Mouse (Mus musculus) kidney, embryonic 16.5 days (tissue): ENCODE measurements at regions not wholly inside any gene's neighbourhood (a gene's known extent, or its start where the extent isn't known, plus 50 kb on each side); places are given as distances from the start of the nearest gene placed in this dataset.

Source experiments
- ATAC-seq: fragments of 200-750 bp; cut with Nextera tagmentation; 2 replicates; pipeline ENCODE4 v1.8.0; 2017; ENCODE audit warnings: moderate TSS enrichment; ENCODE audit not compliant: low FRiP score, low TSS enrichment
- H3K27ac ChIP-seq: fragments of 300-500 bp; sonication (generic); 2 replicates; pipeline ENCODE4 v1.5.1; 2014; ENCODE audit warnings: low read length
- H3K27me3 ChIP-seq: fragments of 300-500 bp; sonication (generic); 2 replicates; pipeline ENCODE4 v1.6.1; 2014; ENCODE audit warnings: low read length, control low read depth, mixed read lengths; ENCODE audit not compliant: insufficient read depth
- H3K36me3 ChIP-seq: fragments of 300-500 bp; sonication (generic); 2 replicates; pipeline ENCODE4 v1.6.1; 2014; ENCODE audit warnings: low read length, control low read depth, mixed read lengths; ENCODE audit not compliant: insufficient read depth
- H3K4me1 ChIP-seq: fragments of 300-500 bp; sonication (generic); 2 replicates; pipeline ENCODE4 v1.6.1; 2014; ENCODE audit warnings: low read length, control low read depth, mixed read lengths; ENCODE audit not compliant: insufficient read depth
- H3K4me2 ChIP-seq: fragments of 300-500 bp; sonication (generic); replicated peaks from 2 replicates; pipeline ENCODE4 v1.6.1; 2014; ENCODE audit warnings: low read depth, low read length
- H3K4me3 ChIP-seq: fragments of 300-500 bp; sonication (generic); 2 replicates; pipeline ENCODE4 v1.5.1; 2014; ENCODE audit warnings: mild to moderate bottlenecking, low read length
- H3K9ac ChIP-seq: fragments of 300-500 bp; sonication (generic); replicated peaks from 2 replicates; pipeline ENCODE4 v1.6.1; 2014; ENCODE audit warnings: low read length
- H3K9me3 ChIP-seq: fragments of 300-500 bp; sonication (generic); 2 replicates; pipeline ENCODE4 v1.6.1; 2016; ENCODE audit warnings: low read length, control low read depth
- whole genome bisulfite sequencing: fragments of 180-500 bp; shearing (Covaris S2); extraction: QIAGEN DNeasy Blood & Tissue Kit; methylation state at CpG from one replicate; pipeline ENCODE4 v1.1.7; 2014; 5-methylcytosine and 5-hydroxymethylcytosine counted together

- ATAC-seq: peak; percentile 76; the same call in 1 of the 2 replicates
- Histone ChIP-seq H3K4me1 (no peaks in the 10 kb centered on the region), H3K9ac (no peak overlapping the region), H3K9me3 (no peaks in the 10 kb centered on the region), H3K4me2 (no peak overlapping the region), H3K27me3 (no peaks in the 10 kb centered on the region), H3K27ac (no peak overlapping the region), H3K36me3 (no peaks in the 10 kb centered on the region), H3K4me3 (no peak overlapping the region)
- WGBS: 45% methylated on average over 8 of the region's 8 CpGs
Observed at GRCm38 (mm10) chr15:7508535-7508934, 110.3 kb upstream of the Egflam start.

- peak; percentile 76 for ATAC-seq
- 65% methylated on average over 13 of the region's 13 CpGs for WGBS
Observed at GRCm38 (mm10) chr15:7514743-7515273, 116.6 kb upstream of the Egflam start.

DNA sequence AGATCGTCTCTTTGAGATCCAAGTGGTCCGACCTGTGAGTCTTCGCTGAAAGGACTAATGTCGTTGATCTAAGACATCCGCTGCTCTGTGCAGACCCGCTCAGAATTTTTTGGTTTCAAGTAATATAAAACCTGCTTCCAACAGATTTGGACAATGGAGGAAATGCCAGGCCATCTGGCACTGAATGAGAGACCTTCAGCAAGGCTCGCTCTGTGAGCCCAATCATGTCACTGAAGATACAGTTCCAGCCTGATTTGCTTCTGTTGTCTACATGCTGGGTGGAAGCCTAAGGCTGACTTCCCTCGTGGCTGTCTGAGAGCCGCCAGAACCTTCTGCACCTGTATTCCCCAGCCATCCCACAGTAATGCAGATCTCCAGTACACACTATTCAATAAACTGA lies 123.4 kb upstream of the Egflam start:
- H3K27ac ChIP-seq: 0 out of 2 replicates have a peak overlapping the region, but pooled peaks have one; percentile 4
- peaks cover 3% of the 10 kb centered on the region; the same call in 1 of the 2 replicates for H3K4me1 ChIP-seq
- no peaks in the 10 kb centered on the region for H3K36me3 ChIP-seq
- ATAC-seq: no peak
- no peak overlapping the region for H3K9ac ChIP-seq
- H3K27me3 ChIP-seq: no peaks in the 10 kb centered on the region
- no peak overlapping the region for H3K4me3 ChIP-seq
- 48% methylated on average over 9 of the region's 9 CpGs for WGBS
- H3K4me2 ChIP-seq: no peak overlapping the region
- H3K9me3 ChIP-seq: no peaks in the 10 kb centered on the region

More at GRCm38 (mm10) chr15:7514743-7515273, 116.6 kb upstream of the Egflam start:
- Histone ChIP-seq H3K4me1 (no peaks in the 10 kb centered on the region), H3K27me3 (no peaks in the 10 kb centered on the region), H3K9me3 (no peaks in the 10 kb centered on the region), H3K9ac (no peak overlapping the region), H3K27ac (no peak overlapping the region), H3K4me3 (no peak overlapping the region), H3K36me3 (no peaks in the 10 kb centered on the region), H3K4me2 (no peak overlapping the region)

DNA sequence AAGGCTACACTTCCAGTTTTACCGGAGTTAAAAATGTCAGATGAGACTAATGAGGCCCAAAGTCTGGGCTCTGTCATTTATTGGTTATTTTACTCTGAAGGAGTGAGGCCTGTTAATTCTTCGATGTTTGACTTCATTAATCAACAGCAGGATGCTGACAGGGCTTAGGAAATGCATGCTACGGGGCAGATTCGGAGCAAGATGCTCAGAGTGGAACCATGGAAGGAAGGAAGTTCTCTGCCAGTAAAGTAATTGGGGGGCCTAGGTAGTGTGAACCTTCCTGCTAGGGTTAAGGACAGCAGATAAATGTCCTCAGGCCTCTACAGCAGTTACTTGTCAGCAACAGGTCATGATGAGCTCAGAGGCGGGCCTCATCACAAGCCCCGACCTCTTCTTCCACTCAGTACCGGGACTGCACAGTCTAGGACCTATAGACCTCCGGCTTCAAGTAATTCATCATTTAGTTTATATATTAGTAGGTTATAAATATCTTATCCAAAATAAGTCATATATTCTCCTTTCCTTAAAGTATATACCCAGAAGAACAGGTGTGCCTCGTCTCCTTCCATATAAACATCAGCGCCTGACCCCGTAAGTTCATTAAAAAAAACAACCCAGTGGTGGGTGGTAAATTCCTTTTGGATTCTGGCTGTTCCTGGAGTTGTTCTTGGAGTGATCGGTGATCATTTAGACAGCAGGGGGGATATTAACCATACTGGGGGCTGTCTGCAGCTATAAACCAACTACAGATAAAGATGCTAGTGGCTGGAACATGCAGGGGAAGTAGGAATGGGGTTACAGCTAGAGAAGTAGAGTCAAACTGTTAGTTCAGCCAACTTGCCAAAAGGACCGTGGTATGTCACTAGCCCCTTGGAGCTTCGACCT lies 124.9 kb upstream of the Egflam start:
- Histone ChIP-seq H3K27ac (peak overlapping the region; percentile 13; the same call in 1 of the 2 replicates), H3K4me2 (no peak overlapping the region), H3K9me3 (no peaks in the 10 kb centered on the region), H3K4me1 (peaks cover 3% of the 10 kb centered on the region; the same call in 1 of the 2 replicates), H3K4me3 (no peak overlapping the region), H3K36me3 (no peaks in the 10 kb centered on the region), H3K9ac (no peak overlapping the region), H3K27me3 (no peaks in the 10 kb centered on the region)
- peak; percentile 88 for ATAC-seq
- WGBS: 41% methylated on average over 14 of the region's 14 CpGs

- Histone ChIP-seq H3K4me2 (no peak overlapping the region; the same call in 1 of the 2 replicates), H3K27me3 (no peaks in the 10 kb centered on the region), H3K4me3 (no peak overlapping the region), H3K9ac (no peak overlapping the region), H3K36me3 (no peaks in the 10 kb centered on the region), H3K9me3 (no peaks in the 10 kb centered on the region), H3K4me1 (peaks cover 9% of the 10 kb centered on the region), H3K27ac (peak overlapping the region; percentile 75)
- ATAC-seq: peak; percentile 67; the same call in 1 of the 2 replicates
- whole genome bisulfite sequencing: 9% methylated on average over 5 of the region's 5 CpGs
Observed at GRCm38 (mm10) chr15:7530959-7531588, 132.9 kb upstream of the Egflam start.

DNA sequence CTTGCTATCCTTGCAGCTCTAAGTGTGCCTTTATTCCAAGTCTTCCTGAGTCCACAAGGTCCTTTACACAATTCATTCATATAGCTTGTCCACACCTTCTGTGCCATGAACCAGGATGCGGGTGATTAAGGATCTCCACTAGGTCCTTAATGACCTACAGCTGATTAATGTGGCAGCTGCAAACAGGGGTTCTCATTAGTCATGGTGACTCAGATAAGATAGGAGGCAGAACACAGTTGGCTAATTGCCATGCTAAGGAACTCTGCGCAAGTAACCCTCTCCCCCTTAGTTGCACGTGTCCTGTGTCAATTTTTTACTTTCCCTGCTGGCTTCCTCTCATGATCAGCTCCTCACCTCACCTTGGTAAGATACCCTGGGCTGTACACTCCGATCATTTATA lies 139.7 kb upstream of the Egflam start:
- no peaks in the 10 kb centered on the region for H3K4me1 ChIP-seq
- no peak overlapping the region for H3K4me2 ChIP-seq
- no peaks in the 10 kb centered on the region for H3K27me3 ChIP-seq
- ATAC-seq: no peak
- no peaks in the 10 kb centered on the region for H3K9me3 ChIP-seq
- H3K36me3 ChIP-seq: no peaks in the 10 kb centered on the region
- no peak overlapping the region for H3K4me3 ChIP-seq
- H3K9ac ChIP-seq: no peak overlapping the region
- no peak overlapping the region for H3K27ac ChIP-seq
- 54% methylated on average over 4 of the region's 4 CpGs for WGBS

DNA sequence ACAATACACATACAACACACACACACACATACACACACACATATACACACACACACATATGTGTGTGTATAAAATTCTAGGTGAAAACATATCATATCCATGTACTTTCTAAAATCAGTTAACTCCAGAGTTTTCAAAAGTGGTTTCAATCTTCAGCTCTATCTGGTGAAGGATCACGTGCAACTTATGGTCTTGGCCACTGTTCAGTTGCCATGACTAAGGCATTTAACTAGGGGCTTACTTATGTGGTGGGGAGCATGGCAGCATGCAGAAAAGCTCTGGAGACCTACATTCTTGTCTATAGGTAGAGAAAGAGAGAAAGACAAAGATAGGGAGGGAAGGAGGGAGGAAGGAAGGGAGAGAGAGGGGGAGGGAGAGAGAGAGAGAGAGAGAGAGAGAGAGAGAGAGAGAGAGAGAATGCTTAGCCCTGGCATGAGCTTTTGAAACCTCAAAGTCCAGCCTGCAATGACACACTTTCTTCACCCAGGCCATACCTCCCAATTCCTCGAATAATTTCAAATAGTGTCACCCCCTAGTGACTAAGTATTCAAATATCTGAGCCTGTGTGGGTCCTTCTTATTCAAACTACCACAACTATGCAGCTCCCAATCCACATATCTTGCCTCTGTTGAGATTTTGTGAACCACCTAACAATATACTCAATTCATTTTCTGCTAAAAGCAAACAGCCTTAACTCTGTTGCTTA lies 155.1 kb upstream of the Egflam start:
- H3K4me2 ChIP-seq: no peak overlapping the region
- H3K4me3 ChIP-seq: no peak overlapping the region
- no peaks in the 10 kb centered on the region for H3K27me3 ChIP-seq
- no peaks in the 10 kb centered on the region for H3K9me3 ChIP-seq
- no peak overlapping the region for H3K27ac ChIP-seq
- 92% methylated on average over 2 of the region's 2 CpGs for WGBS
- H3K4me1 ChIP-seq: 0 out of 2 replicates have a peak, but pooled peaks cover 4% of the 10 kb centered on the region
- no peaks in the 10 kb centered on the region for H3K36me3 ChIP-seq
- ATAC-seq: no peak
- no peak overlapping the region for H3K9ac ChIP-seq

DNA sequence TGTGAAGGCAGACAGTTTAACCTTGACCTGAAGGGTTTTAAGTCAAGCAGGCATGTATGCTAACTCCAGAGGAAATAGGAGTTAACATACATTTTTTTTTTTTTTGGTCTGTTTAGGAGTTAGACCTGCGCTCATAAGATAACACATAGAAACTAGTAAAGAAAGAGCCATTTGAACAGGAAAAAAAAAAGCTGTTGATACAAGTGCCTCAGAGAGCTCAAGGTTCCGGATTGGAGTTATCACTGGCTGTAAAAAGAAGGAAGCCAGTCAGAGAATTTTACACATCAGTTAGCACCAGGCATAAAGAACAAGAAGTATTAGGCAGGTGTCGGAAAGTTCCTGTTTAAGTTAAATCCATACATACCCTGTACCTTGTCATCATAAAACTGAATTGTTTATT lies 156.2 kb upstream of the Egflam start:
- Histone ChIP-seq H3K27me3 (no peaks in the 10 kb centered on the region), H3K27ac (no peak overlapping the region), H3K9ac (no peak overlapping the region), H3K36me3 (no peaks in the 10 kb centered on the region), H3K4me2 (no peak overlapping the region), H3K9me3 (no peaks in the 10 kb centered on the region), H3K4me1 (0 out of 2 replicates have a peak, but pooled peaks cover 4% of the 10 kb centered on the region), H3K4me3 (no peak overlapping the region)
- WGBS: 36% methylated on average over 3 of the region's 3 CpGs
- ATAC-seq: no peak

DNA sequence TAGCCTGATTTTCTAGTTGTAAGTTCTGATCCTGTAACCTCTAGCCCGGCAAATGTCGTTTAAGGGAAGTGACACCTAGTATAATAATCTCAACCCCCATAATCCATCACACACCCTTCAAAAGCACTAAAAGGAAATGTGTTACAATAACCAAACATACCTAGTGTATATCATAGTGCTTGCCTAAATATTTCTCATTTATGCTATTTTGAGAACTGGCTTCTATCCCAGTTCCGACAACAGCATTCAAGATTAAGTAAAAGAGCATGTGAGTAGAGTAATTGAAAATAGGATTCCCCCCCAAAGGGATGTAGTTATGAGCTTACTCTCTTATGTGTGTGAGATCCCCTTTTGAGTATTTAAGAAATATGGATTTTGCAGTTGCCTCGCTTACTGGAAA lies 165.1 kb upstream of the Egflam start:
- ATAC-seq: no peak
- Histone ChIP-seq H3K9ac (no peak overlapping the region), H3K27me3 (no peaks in the 10 kb centered on the region), H3K36me3 (no peaks in the 10 kb centered on the region), H3K4me2 (no peak overlapping the region), H3K4me3 (no peak overlapping the region), H3K27ac (peak overlapping the region; percentile 67; the same call in 1 of the 2 replicates), H3K9me3 (no peaks in the 10 kb centered on the region), H3K4me1 (0 out of 2 replicates have a peak, but pooled peaks cover 4% of the 10 kb centered on the region)
- 59% methylated on average over 4 of the region's 4 CpGs for WGBS
